Mouse (Mus musculus) mouse embryonic stem cell (cell line): ENCODE results near the gene Grip1.

Experiments used
- in situ Hi-C, 2 experiments: fragments of 300-500 bp; cut with MboI; formaldehyde crosslinking; loops; 1 replicate in 1 of 2; 3 replicates in 1 of 2; pipeline ENCODE4 v1.14.3; 2019 to 2020; ENCODE audit warnings: low sequenced_read_pairs in 2 of 2, low pct_unique_long_range_greater_than_20kb in 1 of 2, mixed read lengths in 1 of 2; ENCODE audit not compliant: unreplicated experiment in 1 of 2

The Grip1 gene

DNA sequence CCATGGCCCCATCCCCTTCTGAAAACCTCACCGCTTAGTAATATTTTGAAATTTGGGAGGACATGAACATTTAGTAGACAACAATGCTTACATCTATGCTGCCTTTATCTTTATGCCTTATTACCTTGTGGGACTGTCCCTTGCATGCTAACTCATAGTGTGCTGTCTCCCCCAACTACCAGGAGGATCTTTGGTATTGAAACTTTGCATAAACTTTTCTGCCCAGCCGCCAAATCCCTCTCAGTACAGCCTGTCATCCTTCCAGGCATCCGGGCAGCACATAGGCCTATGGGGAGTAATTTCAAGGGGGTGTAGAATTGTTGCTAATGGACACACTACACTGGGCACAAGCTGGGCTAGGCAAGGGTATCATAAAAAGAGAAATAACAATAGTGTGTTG is 162.4 kb downstream of the Grip1 start:
- in situ Hi-C loops: no loop called here

DNA sequence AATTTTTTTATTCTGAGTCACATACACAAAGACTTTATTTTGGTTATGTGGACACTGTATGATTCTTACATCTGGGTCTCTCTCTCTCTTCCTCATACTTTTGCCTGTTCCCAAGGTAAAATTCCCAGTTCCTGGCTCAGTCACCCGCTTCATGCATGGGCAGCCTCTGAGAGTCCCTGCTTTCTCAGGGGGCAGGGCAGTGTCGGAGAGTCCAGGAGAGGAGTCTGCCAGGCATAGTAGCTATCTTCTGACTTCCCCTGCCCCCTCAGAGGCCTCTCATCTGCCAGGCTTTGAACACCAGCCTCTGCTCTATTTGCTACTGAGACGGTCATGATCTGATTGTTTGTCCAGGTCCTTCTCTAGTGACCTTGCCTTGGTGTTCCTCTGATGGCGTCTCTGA is 175.0 kb downstream of the Grip1 start:
- in situ Hi-C loops: no loop called here

DNA sequence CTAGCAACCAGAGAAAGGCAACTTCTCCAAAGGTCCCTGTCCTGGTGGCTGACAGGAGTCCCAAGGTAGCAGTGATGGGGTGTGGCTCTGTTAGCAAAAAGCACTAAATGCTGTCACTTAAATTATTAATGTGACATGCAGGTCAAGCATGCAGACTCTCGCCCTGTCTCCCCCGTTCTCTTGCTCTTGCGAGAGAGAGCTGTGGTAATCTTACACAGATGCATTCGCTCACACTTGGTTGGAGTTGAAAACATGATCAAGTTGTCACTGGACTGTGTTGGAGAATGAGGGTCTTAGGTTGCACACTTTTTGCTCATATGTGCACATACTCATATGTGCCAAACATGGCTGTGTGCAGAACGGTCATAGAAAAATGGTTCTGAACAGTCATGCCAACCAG is 176.8 kb downstream of the Grip1 start:
- in situ Hi-C loops: no loop called here

DNA sequence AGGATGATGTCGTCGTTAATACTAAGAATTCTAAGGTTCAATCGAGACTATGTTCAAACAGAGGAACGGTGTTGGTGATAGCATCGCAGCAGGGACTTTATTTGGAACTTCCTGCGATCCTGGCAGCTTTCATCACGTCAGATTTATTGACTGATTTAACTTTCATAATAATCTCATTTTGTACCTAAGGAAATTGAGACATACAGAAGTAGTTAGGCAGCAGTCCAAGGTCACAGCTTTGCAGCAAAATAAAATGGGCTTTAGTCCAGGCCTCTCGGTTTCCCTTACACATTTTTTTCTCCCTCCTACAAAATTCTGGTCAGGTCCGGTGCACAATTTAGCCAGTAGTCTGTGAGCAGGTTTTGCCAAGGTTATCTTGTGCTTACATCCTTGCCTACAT is 178.3 kb downstream of the Grip1 start:
- in situ Hi-C loops: no loop called here

DNA sequence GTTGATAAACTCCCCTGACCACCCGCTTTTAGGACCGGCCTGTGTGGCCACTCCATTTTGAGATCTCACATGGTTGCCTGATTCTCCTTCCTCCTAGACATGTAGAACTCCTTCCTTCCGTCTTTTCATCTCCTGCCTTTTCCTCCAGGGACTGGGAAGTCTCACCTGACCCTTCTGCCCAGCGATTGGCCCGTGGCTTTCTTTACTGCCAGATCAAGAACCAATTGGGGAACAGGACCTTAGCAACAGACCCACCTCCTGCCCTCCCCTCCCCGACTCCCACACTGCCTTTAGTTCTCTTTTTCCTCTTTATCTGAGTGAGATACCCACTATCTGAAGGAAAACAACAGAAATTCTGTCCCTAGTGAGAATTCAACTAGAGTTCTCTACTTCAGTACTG is 180.9 kb downstream of the Grip1 start:
- in situ Hi-C loops: no loop called here

DNA sequence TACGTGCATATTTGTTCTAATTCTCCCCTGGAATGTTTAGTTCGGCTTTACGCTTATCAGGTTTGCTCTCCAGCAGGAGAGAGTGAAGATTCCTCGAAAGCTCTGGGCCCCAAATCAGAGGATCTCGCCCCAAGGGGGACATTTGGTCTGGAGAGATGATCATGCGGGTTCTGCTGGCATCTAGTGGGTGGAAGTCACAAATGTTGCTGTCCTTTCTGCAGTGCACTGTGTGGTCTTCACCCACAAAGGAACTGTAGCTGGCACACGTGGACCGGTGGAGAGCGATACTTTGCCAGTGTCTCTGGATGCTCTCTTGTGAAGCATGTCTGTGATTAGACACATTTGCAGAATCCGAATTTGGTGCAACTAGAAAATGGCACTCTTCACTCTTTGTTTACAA is 186.9 kb downstream of the Grip1 start:
- in situ Hi-C loops: no loop called here

DNA sequence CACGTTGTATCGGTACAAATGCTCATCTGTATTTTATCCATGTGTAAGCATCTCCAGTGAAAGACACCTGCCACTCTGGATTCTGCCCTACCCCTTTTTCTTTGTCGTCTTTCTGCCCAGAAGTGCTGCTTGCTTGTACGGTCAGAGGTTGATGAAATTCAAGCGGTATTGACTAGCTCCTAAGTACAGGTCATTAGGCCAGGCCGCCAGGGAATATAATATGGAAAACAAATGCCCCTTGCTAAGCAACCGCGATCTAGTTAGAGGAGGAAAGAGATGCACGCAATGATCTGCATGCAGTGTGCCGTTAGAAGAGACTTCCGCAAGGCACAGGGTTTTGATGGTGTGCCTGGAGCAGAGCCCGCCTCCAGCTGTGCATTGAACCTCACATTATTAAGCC is 187.4 kb downstream of the Grip1 start:
- in situ Hi-C loops: no loop called here

DNA sequence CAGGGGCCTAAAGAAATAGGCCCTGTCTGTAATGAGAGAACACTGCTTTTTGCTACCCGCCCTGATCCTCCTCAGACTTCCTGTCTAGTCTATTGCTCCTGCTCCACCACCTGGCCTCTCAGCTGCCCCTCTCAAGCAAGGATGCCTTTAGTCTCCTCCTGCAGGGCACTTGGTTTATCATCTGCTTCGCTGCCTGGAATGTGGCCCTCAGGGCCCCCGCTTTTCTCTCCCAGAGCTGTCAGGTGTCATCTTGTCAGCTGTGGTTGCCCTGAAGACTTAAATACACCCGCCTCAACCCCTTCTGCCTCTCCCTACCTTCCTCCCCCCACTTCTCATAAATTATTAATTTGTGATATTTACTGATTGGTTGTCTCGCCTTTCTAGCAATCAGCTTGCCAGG is 190.7 kb downstream of the Grip1 start:
- in situ Hi-C loops: no loop called here

DNA sequence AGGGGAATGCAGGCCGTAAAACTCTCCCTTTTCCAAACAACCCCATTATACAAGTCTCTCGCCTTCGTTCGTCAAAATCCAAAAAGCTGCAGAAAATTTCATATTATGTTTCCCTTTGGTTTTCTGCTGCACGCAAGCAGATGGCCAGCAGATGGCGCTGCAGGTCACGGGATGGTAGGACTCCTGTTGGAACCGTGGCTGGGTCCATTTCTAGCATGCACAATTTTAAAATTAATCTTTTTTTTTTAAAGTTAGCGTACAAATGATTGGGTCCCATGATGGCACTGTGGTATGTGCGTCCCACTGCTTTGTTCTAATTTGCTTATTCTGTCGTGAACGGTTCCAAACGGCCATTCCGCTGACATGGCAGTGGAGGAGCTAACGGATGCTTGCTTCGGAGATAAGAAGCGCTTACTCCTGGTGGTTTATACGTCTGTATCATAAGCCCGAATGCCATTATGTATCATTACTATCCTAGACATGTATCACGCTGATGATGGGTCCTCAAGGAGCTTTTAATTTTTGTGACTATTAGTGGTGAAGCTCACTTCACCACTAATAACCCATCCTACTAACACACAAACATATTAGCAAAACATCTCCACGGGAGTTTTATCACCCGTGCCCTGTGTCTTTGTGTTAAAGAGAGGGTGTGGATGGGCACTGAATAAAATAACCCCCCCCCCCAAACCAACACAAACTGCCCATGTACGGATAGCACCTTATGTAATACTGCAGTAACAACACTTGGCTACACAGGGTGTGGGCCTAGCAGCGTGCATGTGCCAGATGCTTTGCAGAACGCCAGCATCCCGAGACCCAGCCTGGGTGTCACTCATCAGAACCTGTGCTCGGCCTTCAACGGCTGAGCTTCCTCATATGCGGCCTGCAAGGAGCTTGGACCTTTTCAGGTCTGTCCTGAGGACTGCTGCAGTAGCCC is 193.1 kb downstream of the Grip1 start:
- in situ Hi-C loops: no loop called here

DNA sequence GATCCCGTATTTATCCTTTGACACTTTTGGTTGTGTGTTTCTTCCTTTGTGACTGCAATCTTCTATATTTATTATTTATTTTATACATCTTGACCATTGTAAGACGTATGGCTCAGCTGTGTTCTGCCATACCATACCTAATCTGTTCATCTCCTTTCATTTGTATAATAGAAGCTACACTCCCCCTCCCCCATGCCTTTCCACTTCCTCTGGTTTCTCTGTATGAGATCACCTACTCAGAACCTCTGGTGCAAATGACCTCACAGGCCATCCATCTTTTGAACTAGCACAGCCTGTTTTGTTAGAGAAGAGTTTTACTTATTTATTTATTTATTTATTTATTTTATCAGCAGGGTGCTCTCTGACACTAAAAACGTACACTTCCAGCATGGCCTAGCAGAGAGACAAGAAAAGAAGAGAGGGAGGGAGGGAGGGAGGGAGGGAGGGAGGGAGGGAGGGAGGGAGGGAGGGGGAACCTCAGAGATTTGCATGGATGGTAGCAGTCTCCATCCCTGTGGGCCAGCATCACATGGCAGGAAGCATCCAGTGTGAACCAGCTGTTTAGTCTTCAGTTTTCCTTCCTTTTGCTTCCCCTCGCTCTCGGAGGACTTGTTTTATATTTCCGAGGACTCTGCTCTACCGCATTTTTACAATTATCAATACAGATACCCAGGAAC is 207.2 kb downstream of the Grip1 start:
- in situ Hi-C loops: loop anchor here in 1 of 2 experiments (25.0 kb wide), 1 partner anchor 401 kb away; no protein-coding TSS in a partner anchor

DNA sequence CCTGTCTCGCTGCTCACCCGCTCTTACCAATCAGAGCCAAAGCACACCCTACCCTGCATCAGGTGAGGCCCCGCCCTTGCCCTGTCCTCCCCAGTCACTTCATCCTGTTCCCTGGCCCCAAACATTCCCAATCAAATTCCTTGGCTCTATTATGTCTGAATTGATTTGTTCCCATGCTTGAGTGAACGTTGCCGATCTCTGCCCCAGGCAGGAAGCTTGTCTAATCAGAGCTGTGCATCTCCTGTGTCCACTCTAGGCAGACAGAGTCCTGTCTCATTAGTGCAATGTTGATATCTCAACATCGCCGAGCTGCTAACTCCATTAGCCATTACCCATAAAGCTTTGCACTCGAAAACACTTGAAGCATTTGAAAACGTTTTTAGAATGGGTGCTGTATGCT is 210.0 kb downstream of the Grip1 start:
- in situ Hi-C loops: loop anchor here in 1 of 2 experiments (25.0 kb wide), 1 partner anchor 399 kb away; no protein-coding TSS in a partner anchor

DNA sequence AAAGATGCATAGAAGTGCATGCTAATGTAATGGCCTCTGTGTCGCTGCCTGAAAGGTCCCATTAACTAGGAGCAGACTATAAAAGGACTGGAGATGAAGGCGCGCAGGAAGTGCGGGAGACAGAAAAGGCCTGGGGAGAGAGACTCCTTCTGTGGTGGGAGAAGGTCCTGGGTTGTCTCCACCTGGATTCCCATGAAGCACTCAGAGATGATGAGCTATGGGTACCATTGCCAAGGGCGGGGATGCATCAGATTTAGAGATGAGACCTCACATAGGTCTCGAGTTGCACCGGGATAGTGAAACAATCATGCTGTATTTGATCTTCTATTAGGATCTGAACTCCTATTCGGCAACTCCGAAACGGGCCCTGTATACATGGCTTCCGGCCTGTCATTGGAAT is 212.8 kb downstream of the Grip1 start:
- in situ Hi-C loops: loop anchor here in 1 of 2 experiments (25.0 kb wide), 1 partner anchor 396 kb away; no protein-coding TSS in a partner anchor

DNA sequence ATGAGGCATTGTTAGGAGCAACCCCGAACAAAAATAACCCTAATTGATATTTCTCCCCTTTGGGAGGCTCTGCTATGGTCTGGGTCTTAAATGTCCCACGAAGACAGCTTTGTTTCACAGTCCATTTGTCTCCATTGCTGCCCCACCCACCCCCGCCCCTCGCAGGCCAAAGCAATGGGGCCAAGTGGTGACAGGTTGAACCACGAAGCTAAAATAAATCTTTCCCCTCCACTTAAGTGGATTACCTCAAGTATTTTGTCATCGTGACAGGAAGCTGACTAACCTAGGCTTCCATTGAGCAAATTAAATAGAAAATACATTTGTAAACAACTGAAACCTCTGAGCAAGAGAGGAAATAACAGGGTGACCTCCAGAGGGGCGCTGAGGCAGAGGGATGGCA is 216.8 kb downstream of the Grip1 start:
- in situ Hi-C loops: loop anchor here in 1 of 2 experiments (25.0 kb wide), 1 partner anchor 392 kb away; no protein-coding TSS in a partner anchor

DNA sequence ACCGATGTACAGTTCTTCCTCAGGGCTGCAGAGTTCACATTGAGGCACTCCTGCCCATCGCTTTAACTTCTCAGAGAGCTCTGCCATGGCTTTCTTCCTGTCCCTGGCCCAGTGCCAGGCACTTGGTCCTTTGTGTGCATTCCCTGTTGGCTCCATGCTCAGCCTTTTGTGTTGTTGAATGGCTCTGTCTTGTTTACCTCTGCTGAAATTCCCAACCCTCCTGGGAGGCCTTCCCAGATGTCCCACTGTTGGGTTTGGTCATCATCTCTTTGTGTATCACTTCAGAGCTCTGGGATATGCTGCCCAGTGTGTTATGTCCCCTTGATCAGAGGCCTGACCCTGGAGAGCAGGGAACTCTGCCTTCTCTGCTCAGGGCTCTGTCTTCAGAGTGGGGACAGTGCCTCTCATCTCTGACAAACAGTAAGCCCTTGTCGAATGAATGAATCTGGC is 230.8 kb downstream of the Grip1 start:
- in situ Hi-C loops: no loop called here

DNA sequence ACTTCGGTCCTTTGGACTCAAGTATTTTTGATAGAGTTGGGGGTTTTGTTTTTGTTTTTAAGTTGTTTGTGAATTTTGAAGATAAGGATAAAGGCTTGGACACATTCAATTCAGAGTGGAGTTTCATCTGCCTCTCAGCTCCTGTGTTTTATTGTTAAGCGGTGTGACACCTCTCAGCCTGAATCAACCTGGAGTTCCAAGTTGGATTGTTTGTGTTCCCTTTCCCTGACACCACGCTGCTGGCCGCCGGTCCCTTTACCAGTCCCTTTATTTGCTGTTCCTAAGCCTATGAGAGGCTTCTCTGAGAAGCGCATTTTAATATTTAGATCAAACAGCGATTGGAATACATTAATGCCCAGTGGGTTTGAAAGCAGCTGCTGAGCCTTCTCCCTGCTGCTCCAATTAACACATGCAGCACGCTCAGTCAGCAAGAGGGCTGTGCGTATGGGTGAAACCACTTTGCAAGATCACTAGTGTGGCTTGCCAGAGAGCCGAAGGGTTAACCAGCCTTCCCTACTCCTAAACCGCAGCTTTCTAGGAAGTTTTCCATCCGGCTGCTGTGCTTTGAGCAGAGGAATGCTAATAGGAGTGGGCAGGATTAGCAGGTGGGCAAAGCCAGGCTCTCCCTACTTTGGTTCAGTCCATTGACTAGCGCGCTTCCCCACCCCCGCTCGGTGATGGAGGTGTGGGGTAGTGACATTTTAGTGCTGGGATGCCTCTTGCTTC is 237.9 kb downstream of the Grip1 start:
- in situ Hi-C loops: no loop called here

DNA sequence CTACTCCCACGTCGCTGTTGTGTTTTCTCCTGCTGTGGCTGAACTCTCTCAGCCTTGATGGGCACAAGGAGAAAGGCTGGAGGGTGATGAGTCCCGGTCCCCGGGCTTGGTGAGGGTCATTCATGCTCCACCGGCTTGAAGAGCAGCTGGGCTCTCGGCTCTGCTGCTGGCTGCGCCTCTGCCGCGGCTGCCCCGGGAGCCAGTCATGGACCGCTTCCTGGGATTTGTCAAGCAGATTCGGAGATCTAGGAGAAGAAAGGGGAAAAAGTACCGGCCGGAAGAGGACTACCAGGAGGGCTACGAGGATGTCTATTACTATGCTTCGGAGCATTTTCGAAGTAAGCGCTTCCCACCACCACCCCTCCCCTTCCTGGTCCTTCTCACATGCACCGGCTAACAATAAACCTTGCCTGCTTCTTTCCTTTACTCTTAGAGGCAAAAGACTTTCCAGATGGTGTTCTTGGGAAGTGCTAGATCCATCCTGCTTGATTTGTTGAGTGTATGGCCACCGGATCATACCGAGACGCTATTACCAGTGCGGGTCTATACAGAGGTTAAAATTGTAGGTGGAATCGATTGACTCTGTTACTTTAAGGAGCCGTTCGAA is 238.8 kb downstream of the Grip1 start:
- in situ Hi-C loops: no loop called here

DNA sequence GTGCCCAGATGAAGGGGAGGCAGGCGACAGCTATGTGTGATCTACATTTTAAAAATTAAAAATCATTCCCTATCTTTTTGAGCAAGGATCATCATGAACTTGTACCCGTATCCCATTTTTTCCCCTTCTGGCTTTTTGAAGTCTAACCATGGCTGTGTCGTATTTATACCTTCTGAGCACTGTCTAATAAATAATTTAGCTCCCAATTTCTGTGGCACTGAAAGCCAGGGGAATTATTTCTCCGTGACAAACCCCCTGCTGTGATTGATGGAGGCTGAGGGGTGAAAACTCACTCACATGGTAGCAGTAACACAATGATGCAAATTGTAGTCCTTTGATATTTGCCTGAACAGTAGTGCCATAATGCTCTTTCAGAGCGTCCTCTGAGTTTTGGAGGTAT is 239.8 kb downstream of the Grip1 start:
- in situ Hi-C loops: no loop called here

DNA sequence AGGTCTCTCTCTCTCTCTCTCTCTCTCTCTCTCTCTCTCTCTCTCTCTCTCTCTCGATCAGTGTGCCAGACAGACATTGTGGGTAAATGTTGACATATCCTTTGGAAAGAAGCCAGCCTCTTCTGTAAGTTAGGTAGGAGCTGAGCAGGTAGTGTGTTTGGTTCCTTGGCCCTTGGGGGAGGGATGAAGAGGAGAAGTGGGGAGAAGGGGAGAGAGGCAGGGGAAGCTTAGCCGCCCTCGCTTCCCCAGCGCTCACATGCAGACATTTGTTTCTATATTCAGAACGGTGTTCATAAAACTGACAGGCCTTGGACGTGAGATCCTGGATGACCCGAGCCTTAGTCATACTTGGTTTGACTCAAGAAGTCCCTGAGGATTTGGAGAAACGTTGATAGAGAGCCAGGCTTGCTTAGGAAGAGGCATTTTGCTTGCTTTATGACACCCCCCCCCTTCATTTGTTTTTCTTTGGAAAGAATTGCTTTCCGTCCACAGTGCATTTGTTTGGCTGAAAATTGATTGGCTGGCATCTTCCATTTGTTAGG is 243.7 kb downstream of the Grip1 start:
- in situ Hi-C loops: no loop called here
